Mouse (Mus musculus): ENCODE measurements around the gene Nr1i3. TPM values are rescaled to one million over a fixed set of nuclear protein-coding genes. Genes with fewer than 3 reads are reported as not detected.

Nr1i3 gene
- polyA plus RNA-seq, 1 experiment from 2014 or later = 0.24 TPM

Other genes with a start within 250 kb of the Nr1i3 start
- gene Fcgr2b, start 237.4 kb upstream of the Nr1i3 start, polyA plus RNA-seq (2015; fragmentation: Nextera tagmentation; extraction: Ambion mirVana) = 4.3 and 4.5 TPM in 2 replicates
- 0.53 and 1.8 TPM in 2 replicates for gene Fcgr4, start 195.1 kb upstream of the Nr1i3 start, polyA plus RNA-seq (2015; fragmentation: Nextera tagmentation; extraction: Ambion mirVana)
- gene Fcgr3, start 149.0 kb upstream of the Nr1i3 start, polyA plus RNA-seq (2015; fragmentation: Nextera tagmentation; extraction: Ambion mirVana) = 25.6 and 26.1 TPM in 2 replicates
- gene Cfap126, start 100.1 kb upstream of the Nr1i3 start, polyA plus RNA-seq (2015; fragmentation: Nextera tagmentation; extraction: Ambion mirVana) = 14.2 and 28.6 TPM in 2 replicates
- 261 and 274 TPM in 2 replicates for gene Sdhc, start 63.4 kb upstream of the Nr1i3 start, polyA plus RNA-seq (2015; fragmentation: Nextera tagmentation; extraction: Ambion mirVana)
- gene Mpz, start 63.3 kb upstream of the Nr1i3 start, polyA plus RNA-seq (2015; fragmentation: Nextera tagmentation; extraction: Ambion mirVana) = 6.8 and 8.5 TPM in 2 replicates
- 35.8 and 38.1 TPM in 2 replicates for gene Pcp4l1, start 17.7 kb upstream of the Nr1i3 start, polyA plus RNA-seq (2015; fragmentation: Nextera tagmentation; extraction: Ambion mirVana)
- gene Tomm40l, start 8.5 kb downstream of the Nr1i3 start, polyA plus RNA-seq (2015; fragmentation: Nextera tagmentation; extraction: Ambion mirVana) = 29.5 and 30.0 TPM in 2 replicates
- gene Apoa2, start 11.1 kb downstream of the Nr1i3 start, polyA plus RNA-seq (2015; fragmentation: Nextera tagmentation; extraction: Ambion mirVana) = 1.3 and 1.9 TPM in 2 replicates
- gene Fcer1g, start 20.4 kb downstream of the Nr1i3 start, polyA plus RNA-seq (2015; fragmentation: Nextera tagmentation; extraction: Ambion mirVana) = 92.7 and 101 TPM in 2 replicates
- gene Adamts4, start 36.5 kb downstream of the Nr1i3 start, polyA plus RNA-seq (2015; fragmentation: Nextera tagmentation; extraction: Ambion mirVana) = 26.0 and 26.6 TPM in 2 replicates
- 217 and 248 TPM in 2 replicates for gene Ndufs2, start 37.4 kb downstream of the Nr1i3 start, polyA plus RNA-seq (2015; fragmentation: Nextera tagmentation; extraction: Ambion mirVana)
- gene B4galt3, start 56.4 kb downstream of the Nr1i3 start, polyA plus RNA-seq (2015; fragmentation: Nextera tagmentation; extraction: Ambion mirVana) = 75.5 and 86.7 TPM in 2 replicates
- 56.9 and 58.2 TPM in 2 replicates for gene Ppox, start 67.2 kb downstream of the Nr1i3 start, polyA plus RNA-seq (2015; fragmentation: Nextera tagmentation; extraction: Ambion mirVana)
- gene Usp21, start 74.0 kb downstream of the Nr1i3 start, polyA plus RNA-seq (2015; fragmentation: Nextera tagmentation; extraction: Ambion mirVana) = 85.1 and 91.1 TPM in 2 replicates
- 107 and 112 TPM in 2 replicates for gene Ufc1, start 81.1 kb downstream of the Nr1i3 start, polyA plus RNA-seq (2015; fragmentation: Nextera tagmentation; extraction: Ambion mirVana)
- gene Dedd, start 115.2 kb downstream of the Nr1i3 start, polyA plus RNA-seq (2015; fragmentation: Nextera tagmentation; extraction: Ambion mirVana) = 53.2 and 55.1 TPM in 2 replicates
- 41.7 and 44.7 TPM in 2 replicates for gene Nit1, start 131.7 kb downstream of the Nr1i3 start, polyA plus RNA-seq (2015; fragmentation: Nextera tagmentation; extraction: Ambion mirVana)
- gene Pfdn2, start 131.7 kb downstream of the Nr1i3 start, polyA plus RNA-seq (2015; fragmentation: Nextera tagmentation; extraction: Ambion mirVana) = 95.9 and 105 TPM in 2 replicates
- gene Klhdc9, start 146.8 kb downstream of the Nr1i3 start, polyA plus RNA-seq (2015; fragmentation: Nextera tagmentation; extraction: Ambion mirVana) = 4.5 and 9.1 TPM in 2 replicates
- 39.0 and 43.7 TPM in 2 replicates for gene Nectin4, start 156.1 kb downstream of the Nr1i3 start, polyA plus RNA-seq (2015; fragmentation: Nextera tagmentation; extraction: Ambion mirVana)
- gene Arhgap30, start 175.0 kb downstream of the Nr1i3 start, polyA plus RNA-seq (2015; fragmentation: Nextera tagmentation; extraction: Ambion mirVana) = 2.6 and 3.1 TPM in 2 replicates
- 74.6 and 85.2 TPM in 2 replicates for gene Usf1, start 197.3 kb downstream of the Nr1i3 start, polyA plus RNA-seq (2015; fragmentation: Nextera tagmentation; extraction: Ambion mirVana)
- gene Tstd1, start 204.9 kb downstream of the Nr1i3 start, polyA plus RNA-seq (2015; fragmentation: Nextera tagmentation; extraction: Ambion mirVana) = 8.1 and 11.8 TPM in 2 replicates
- 66.5 and 73.3 TPM in 2 replicates for gene F11r, start 223.6 kb downstream of the Nr1i3 start, polyA plus RNA-seq (2015; fragmentation: Nextera tagmentation; extraction: Ambion mirVana)